29 mouse cellular contexts compared by ENCODE assay signal in the genomic region with DNA sequence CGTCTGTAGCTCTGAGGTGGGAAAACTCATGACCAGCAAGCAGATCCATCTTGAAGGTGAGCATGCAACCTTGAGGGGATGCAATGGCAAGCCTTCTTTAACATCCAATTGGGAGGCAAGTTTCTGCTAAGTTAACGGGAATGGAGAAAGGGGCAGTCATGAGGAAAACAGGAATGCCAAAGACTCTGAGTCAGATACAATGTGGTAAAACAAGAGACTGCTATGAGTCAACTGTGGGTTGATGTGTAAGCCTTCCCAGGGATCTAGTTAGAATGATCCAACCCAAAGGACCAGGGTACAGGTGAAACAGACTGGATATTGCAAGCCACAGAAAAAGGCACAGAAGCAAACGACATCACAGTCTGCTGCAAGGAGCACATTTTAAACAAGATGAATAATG.
A peak's percentile ranks its signal among the peaks of the same experiment; 100 is the strongest.
DNase-seq lines count a peak whose midpoint lies in the region; ATAC-seq and TF ChIP-seq lines count a peak whose summit lies in the region.
"Had no signal": no experiment of that assay in that cellular context is flagged by ENCODE, and none has a peak within 500 bp of the region (broad histone marks: within the 10 kb centered on the region; RNA-seq: fewer than 3 reads in every experiment).

No protein-coding gene starts in this region.

- no peaks in the 10 kb centered on the region for H3K9me3 ChIP-seq in intestine, embryonic 15.5 days
- H3K9me3 ChIP-seq: embryonic facial prominence, embryonic 12.5 days; embryonic facial prominence, embryonic 15.5 days; forebrain, embryonic 10.5 days; forebrain, embryonic 13.5 days; hindbrain, embryonic 12.5 days had no signal

- H3K4me1 ChIP-seq in embryonic fibroblast, embryonic 13.5 days (ENCODE audit: control insufficient read depth, insufficient read depth, low read length), result peaks cover 12% of the 10 kb centered on the region; the same call in 1 of the 2 replicates
- no peaks in the 10 kb centered on the region for H3K4me1 ChIP-seq in heart, adult 2 months (ENCODE audit: control insufficient read depth, insufficient read depth, low read length)
- no peaks in the 10 kb centered on the region for H3K4me1 ChIP-seq in intestine, embryonic 15.5 days (replicated peaks)
- H3K4me1 ChIP-seq: embryonic facial prominence, embryonic 15.5 days; forebrain, embryonic 10.5 days; forebrain, embryonic 13.5 days; hindbrain, embryonic 12.5 days had no signal

- H3K4me2 ChIP-seq in intestine, embryonic 15.5 days (replicated peaks), result no peak overlapping the region
- H3K4me2 ChIP-seq: embryonic facial prominence, embryonic 12.5 days; embryonic facial prominence, embryonic 15.5 days; forebrain, embryonic 13.5 days; heart, embryonic 11.5 days; hindbrain, embryonic 12.5 days had no signal

- 74% methylated on average over 3 of the region's 3 CpGs for WGBS in heart, adult 2 months
- WGBS in intestine, embryonic 15.5 days, result 66% methylated on average over 3 of the region's 3 CpGs

- DNase-seq in 3134 (ENCODE audit: extremely low read depth, insufficient read length, low spot score), result peak; percentile 66
- DNase-seq in 3T3-L1 (ENCODE audit: low read depth, low spot score), result peak; percentile 83
- DNase-seq in NIH3T3 (ENCODE audit: low read depth), result peak; percentile 67
- no peak for DNase-seq in heart, adult 2 months
- no peak for DNase-seq in adrenal gland, adult 8-10 months
- no peak for DNase-seq in left cerebral cortex, adult 18-20 months (ENCODE audit: low spot score in 2 of 2)
- DNase-seq: adrenal gland, adult 2 months; adrenal gland, postnatal 25 days; B cell, adult 2 months; cerebellum, adult 11 months; cerebellum, adult 2 months; cerebellum, adult 9-11 months; cerebellum, postnatal 25 days; gastrocnemius, postnatal 10 days; gastrocnemius, postnatal 36 days; kidney, adult 2 months had no signal

- intact Hi-C loops in heart, adult 2 months (cut with DNase I), result no loop called here

- no peaks in the 10 kb centered on the region for H3K27me3 ChIP-seq in heart, adult 2 months (ENCODE audit: control insufficient read depth, insufficient read depth, low read length)
- no peaks in the 10 kb centered on the region for H3K27me3 ChIP-seq in intestine, embryonic 15.5 days (replicated peaks)
- H3K27me3 ChIP-seq: embryonic facial prominence, embryonic 12.5 days; embryonic facial prominence, embryonic 15.5 days; forebrain, embryonic 13.5 days; hindbrain, embryonic 12.5 days had no signal

- H3K27ac ChIP-seq in embryonic fibroblast, embryonic 13.5 days (ENCODE audit: insufficient read depth, low read length), result peak overlapping the region; percentile 47
- no peak overlapping the region for H3K27ac ChIP-seq in heart, adult 2 months
- H3K27ac ChIP-seq in intestine, embryonic 15.5 days, result no peak overlapping the region
- H3K27ac ChIP-seq: embryonic facial prominence, embryonic 12.5 days; embryonic facial prominence, embryonic 15.5 days; forebrain, embryonic 10.5 days; forebrain, embryonic 13.5 days; hindbrain, embryonic 12.5 days had no signal

- peaks cover 2% of the 10 kb centered on the region; the same call in 1 of the 2 replicates for H3K36me3 ChIP-seq in heart, adult 2 months (ENCODE audit: control insufficient read depth, insufficient read depth, low read length)
- H3K36me3 ChIP-seq in intestine, embryonic 15.5 days, result no peaks in the 10 kb centered on the region
- H3K36me3 ChIP-seq: embryonic facial prominence, embryonic 12.5 days; embryonic facial prominence, embryonic 15.5 days; forebrain, embryonic 10.5 days; hindbrain, embryonic 12.5 days had no signal

- no peak for TF ChIP-seq CTCF in embryonic fibroblast, embryonic 13.5 days (IDR thresholded peaks at IDR 0.05; ENCODE audit: borderline replicate concordance, insufficient read depth, low read length)
- no peak for TF ChIP-seq CTCF in heart, adult 2 months (IDR thresholded peaks at IDR 0.05)

- H3K79me2 ChIP-seq in heart, adult 2 months (replicated peaks; ENCODE audit: control insufficient read depth, insufficient read depth, low read length), result no peaks in the 10 kb centered on the region

- TF ChIP-seq EP300 in heart, adult 2 months (IDR thresholded peaks at IDR 0.05; ENCODE audit: insufficient read depth, low read depth, low read length), result no peak

- no peak for ATAC-seq in intestine, embryonic 15.5 days
- ATAC-seq: CD4-positive, CD25-positive, alpha-beta regulatory T cell, adult 4 months; forebrain, embryonic 13.5 days; forebrain, embryonic 16.5 days; hindbrain, embryonic 16.5 days; intestine, embryonic 16.5 days had no signal

- no peak overlapping the region for H3K4me3 ChIP-seq in embryonic fibroblast, embryonic 13.5 days (ENCODE audit: insufficient read depth, low read length)
- H3K4me3 ChIP-seq in heart, adult 2 months, result no peak overlapping the region
- no peak overlapping the region for H3K4me3 ChIP-seq in intestine, embryonic 15.5 days (replicated peaks)
- H3K4me3 ChIP-seq: embryonic facial prominence, embryonic 12.5 days; embryonic facial prominence, embryonic 15.5 days; erythroblast, embryonic 14.5 days; forebrain, embryonic 10.5 days; forebrain, embryonic 13.5 days; hindbrain, embryonic 12.5 days had no signal

- no peak for TF ChIP-seq POLR2A in embryonic fibroblast, embryonic 13.5 days (IDR thresholded peaks at IDR 0.05; ENCODE audit: low read depth, low read length)
- TF ChIP-seq POLR2A in heart, adult 2 months (IDR thresholded peaks at IDR 0.05; ENCODE audit: insufficient read depth, low read depth, low read length), result no peak

- H3K9ac ChIP-seq in heart, adult 2 months (ENCODE audit: low read depth, low read length), result no peak overlapping the region
- H3K9ac ChIP-seq in intestine, embryonic 15.5 days, result no peak overlapping the region
- H3K9ac ChIP-seq: embryonic facial prominence, embryonic 12.5 days; embryonic facial prominence, embryonic 15.5 days; forebrain, embryonic 13.5 days; hindbrain, embryonic 12.5 days had no signal

Comparison
In these comparisons a context has a peak if more than half of its experiments do, and no peak if none do; other contexts are left out.
1. DNase-seq: peak in 3134 (single experiment), 3T3-L1 (single experiment) and NIH3T3 (single experiment); none in heart, adult 2 months (0 of 2), adrenal gland, adult 8-10 months (single experiment) and left cerebral cortex, adult 18-20 months (0 of 2).